Mouse (Mus musculus) neutrophil, adult 5-6 weeks (primary cell): ENCODE data around the gene Gm28360. TPM values are rescaled to one million over a fixed set of nuclear protein-coding genes. Genes with fewer than 3 reads are reported as not detected.
"Not testable (repeated sequence)": the region's sequence is repeated elsewhere in the genome, so short reads cannot be mapped to it uniquely, and the experiment has no call there.

Experiments
- ATAC-seq: fragments of 151-379, 151-347 bp; 2 replicates; pipeline ENCODE4 v1.8.0; 2017; ENCODE audit warnings: mild to moderate bottlenecking, moderate TSS enrichment; ENCODE audit not compliant: insufficient number of reproducible peaks, poor library complexity, low FRiP score, severe bottlenecking; ENCODE audit errors: extremely low read depth
- total RNA-seq: library from RNA; stranded (forward); fragments of 200-1000 nt; gene quantifications from 2 replicates; pipeline ENCODE4 v1.2.3, GENCODE M21; 2017

The Gm28360 gene
- not detected in 2 replicates for total RNA-seq

DNA sequence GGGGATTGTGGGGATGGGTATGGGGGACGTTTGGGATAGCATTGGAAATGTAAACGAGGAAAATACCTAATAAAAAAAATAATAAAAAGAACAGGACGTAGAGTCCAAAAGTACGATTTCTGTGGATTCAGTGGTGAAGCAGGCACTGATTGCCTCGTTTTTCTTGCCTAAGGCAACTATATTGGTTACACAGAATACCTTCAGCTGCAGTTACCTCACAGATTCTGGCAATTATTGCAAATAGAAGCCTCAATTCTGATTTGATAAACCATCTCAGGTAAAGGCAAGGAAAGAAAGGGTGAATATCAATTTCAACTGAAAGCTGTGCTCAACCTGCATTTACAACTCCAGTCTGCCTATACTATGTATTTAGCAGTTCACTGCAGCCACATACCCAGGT lies at the start of gene Gm28360:
TSS of gene Gm28360 (plus strand) at position 301 of the 400 bp plus-strand sequence.
- not testable (repeated sequence) for ATAC-seq

DNA sequence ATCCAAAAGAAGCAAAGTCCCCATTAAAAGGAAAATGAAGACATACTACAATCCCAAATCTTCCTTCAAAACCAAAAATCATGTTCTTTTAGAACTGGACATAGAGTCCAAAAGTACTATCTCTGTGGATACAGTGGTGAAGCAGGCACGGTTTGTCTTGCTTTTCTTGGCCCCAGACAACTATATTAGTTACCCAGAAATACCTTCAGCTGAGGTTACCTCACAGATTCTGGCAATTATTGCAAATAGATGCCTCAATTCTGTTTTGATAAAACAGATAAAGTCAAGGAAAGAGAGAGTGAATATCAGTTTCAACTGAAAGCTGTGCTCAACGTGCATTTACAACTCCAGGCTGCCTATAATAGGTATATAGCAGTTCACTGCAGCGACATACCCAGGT lies 49.0 kb upstream of the Gm28360 start, which contains the start of gene B020011L13Rik:
TSS of gene B020011L13Rik (plus strand) at position 301 of the 400 bp plus-strand sequence.
- not testable (repeated sequence) for ATAC-seq

DNA sequence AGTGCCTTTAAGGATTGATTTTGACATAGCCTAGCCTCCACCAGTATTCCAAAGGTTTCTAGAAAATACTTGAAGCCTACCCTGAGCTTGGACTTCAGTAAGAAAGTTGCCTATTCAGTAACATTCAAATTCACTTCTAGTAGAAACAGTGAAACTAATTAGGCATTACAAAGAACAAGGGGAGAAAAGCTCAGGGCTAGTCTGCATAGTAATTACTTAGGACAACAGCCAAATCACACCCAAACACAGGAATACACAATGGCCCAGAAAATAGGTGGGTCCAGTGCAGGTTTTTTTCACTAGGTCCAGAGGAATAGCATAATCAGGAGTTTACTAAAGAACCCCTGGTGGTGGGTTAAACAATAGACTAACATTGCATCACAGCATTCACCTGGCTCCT lies 13.6 kb upstream of the Gm28360 start:
- not testable (repeated sequence) for ATAC-seq

DNA sequence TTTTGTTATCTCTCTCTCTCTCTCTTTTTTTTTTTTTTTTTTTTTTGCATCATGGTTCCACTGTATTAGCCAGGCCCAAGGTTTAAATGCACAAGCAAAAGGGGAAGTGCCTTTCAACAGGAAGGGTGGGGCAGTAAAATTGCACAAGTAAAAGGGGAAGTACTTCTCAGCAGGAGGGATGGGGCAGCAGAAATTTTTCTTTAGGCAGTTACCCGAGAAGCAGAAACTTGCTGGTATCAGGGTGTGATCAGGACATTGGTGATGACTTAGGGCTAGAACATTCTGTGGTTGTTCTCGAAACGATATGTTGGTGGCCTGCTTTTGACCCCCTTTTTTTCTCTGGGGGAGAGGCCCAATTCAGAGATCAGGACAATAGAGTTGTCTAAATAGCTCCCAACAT lies 21.8 kb downstream of the Gm28360 start:
- ATAC-seq, result not testable (repeated sequence)

Other genes starting within 250 kb of the Gm28360 start
- gene Gm28363, start 132.9 kb upstream of the Gm28360 start, total RNA-seq, result not detected in 2 replicates
- gene B020011L13Rik, start 48.9 kb upstream of the Gm28360 start, total RNA-seq, result 0.23 TPM in 1 of 2 replicates, not detected in the other
- gene Gm28168, start 97.9 kb downstream of the Gm28360 start, total RNA-seq, result not detected in 2 replicates
- gene Gm7145, start 135.9 kb downstream of the Gm28360 start, total RNA-seq, result not detected in 2 replicates